Mouse (Mus musculus) adipose tissue, adult 10 weeks (tissue): ENCODE data around the gene Gm10234. TPM values are rescaled to one million over a fixed set of nuclear protein-coding genes. Genes with fewer than 3 reads are reported as not detected.

Source experiments
- polyA plus RNA-seq: library from polyadenylated mRNA; stranded (reverse); fragments of 350-450 nt; fragmentation: Illumina TruSeq; extraction: RNeasy Lipid Tissue Mini Kit (QIAGEN cat#74804); gene quantifications from one replicate; pipeline ENCODE4 v1.2.3, GENCODE M21; 2014; ENCODE audit warnings: low read depth, low replicate concordance

Gm10234 gene
- not detected for polyA plus RNA-seq

DNA sequence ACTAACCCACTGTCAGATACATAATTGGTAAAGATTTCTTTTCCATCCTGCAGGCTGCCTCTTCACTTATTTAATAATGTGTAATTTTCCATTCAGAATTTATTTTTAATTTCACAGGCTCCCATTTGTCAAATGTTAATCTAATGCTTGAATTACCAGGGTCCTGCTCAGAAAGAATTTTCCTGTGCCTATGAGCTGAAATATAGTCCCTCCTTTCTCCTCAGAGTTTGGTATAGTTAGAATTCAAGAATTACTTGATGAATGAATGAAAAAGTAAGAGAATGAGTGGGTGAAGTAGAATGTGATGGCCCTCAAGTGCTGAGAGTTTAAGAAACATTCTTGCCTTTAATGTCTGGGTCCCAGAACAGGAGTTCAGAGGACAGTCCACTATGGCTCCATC, at the start of gene Gm10234:
TSS of gene Gm10234 (plus strand) at position 301 of the 400 bp plus-strand sequence.

Other genes with a start within 250 kb of the Gm10234 start
- gene Kbtbd8, start 204.9 kb upstream of the Gm10234 start, polyA plus RNA-seq, result 1.6 TPM